Mouse (Mus musculus) intestine, embryonic 14.5 days (tissue): ENCODE measurements around the gene Gm13288. TPM values are rescaled to one million over a fixed set of nuclear protein-coding genes. Genes with fewer than 3 reads are reported as not detected.
"Not testable (repeated sequence)": the region's sequence is repeated elsewhere in the genome, so short reads cannot be mapped to it uniquely, and the experiment has no call there.

ENCODE experiments used
- ATAC-seq: fragments of 200-750 bp; cut with Nextera tagmentation; replicated peaks from 2 replicates; pipeline ENCODE4 v1.8.0; 2017; ENCODE audit warnings: low read depth, moderate number of reproducible peaks, moderate TSS enrichment, moderate library complexity; ENCODE audit not compliant: low FRiP score, low TSS enrichment
- DNase-seq: peaks from one replicate; pipeline ENCODE4 v3.0.0-alpha.2; 2018; ENCODE audit warnings: low spot score
- H3K27ac ChIP-seq: fragments of 300-500 bp; sonication (generic); 2 replicates; pipeline ENCODE4 v1.5.1; 2014; ENCODE audit warnings: low read depth, mild to moderate bottlenecking, control low read depth
- H3K27me3 ChIP-seq: fragments of 300-500 bp; sonication (generic); replicated peaks from 2 replicates; pipeline ENCODE4 v1.6.1; 2014; ENCODE audit warnings: low read length, control low read depth; ENCODE audit not compliant: control insufficient read depth, insufficient read depth
- H3K36me3 ChIP-seq: fragments of 300-500 bp; sonication (generic); 2 replicates; pipeline ENCODE4 v1.6.1; 2014; ENCODE audit warnings: low read length, control low read depth; ENCODE audit not compliant: control insufficient read depth, insufficient read depth
- H3K4me1 ChIP-seq: fragments of 300-500 bp; sonication (generic); replicated peaks from 2 replicates; pipeline ENCODE4 v1.6.1; 2014; ENCODE audit warnings: low read length, control low read depth, mixed read lengths; ENCODE audit not compliant: control insufficient read depth, insufficient read depth
- H3K4me2 ChIP-seq: fragments of 300-500 bp; sonication (generic); 2 replicates; pipeline ENCODE4 v1.6.1; 2014; ENCODE audit warnings: low read length
- H3K4me3 ChIP-seq: fragments of 300-500 bp; sonication (generic); 2 replicates; pipeline ENCODE4 v1.5.1; 2014; ENCODE audit warnings: low read depth, low read length, control low read depth, mixed read lengths
- H3K9ac ChIP-seq: fragments of 300-500 bp; sonication (generic); 2 replicates; pipeline ENCODE4 v1.6.1; 2014; ENCODE audit warnings: mild to moderate bottlenecking, low read length
- H3K9me3 ChIP-seq: fragments of 300-500 bp; sonication (generic); 2 replicates; pipeline ENCODE4 v1.6.1; 2016; ENCODE audit warnings: low read length, control low read depth; ENCODE audit not compliant: control insufficient read depth
- WGBS: fragments of 180-500 bp; shearing (Covaris S2); extraction: QIAGEN DNeasy Blood & Tissue Kit; methylation state at CpG from one replicate; pipeline ENCODE4 v1.1.7; 2014; 5-methylcytosine and 5-hydroxymethylcytosine counted together
- polyA plus RNA-seq: library from polyadenylated mRNA; unstranded; fragments of >200 nt; fragmentation: Nextera tagmentation; extraction: Ambion mirVana; gene quantifications from 2 replicates; pipeline ENCODE4 v1.2.1, GENCODE M21; 2014

Gm13288 gene
- polyA plus RNA-seq, 1 experiment from 2014 or later = not detected

DNA sequence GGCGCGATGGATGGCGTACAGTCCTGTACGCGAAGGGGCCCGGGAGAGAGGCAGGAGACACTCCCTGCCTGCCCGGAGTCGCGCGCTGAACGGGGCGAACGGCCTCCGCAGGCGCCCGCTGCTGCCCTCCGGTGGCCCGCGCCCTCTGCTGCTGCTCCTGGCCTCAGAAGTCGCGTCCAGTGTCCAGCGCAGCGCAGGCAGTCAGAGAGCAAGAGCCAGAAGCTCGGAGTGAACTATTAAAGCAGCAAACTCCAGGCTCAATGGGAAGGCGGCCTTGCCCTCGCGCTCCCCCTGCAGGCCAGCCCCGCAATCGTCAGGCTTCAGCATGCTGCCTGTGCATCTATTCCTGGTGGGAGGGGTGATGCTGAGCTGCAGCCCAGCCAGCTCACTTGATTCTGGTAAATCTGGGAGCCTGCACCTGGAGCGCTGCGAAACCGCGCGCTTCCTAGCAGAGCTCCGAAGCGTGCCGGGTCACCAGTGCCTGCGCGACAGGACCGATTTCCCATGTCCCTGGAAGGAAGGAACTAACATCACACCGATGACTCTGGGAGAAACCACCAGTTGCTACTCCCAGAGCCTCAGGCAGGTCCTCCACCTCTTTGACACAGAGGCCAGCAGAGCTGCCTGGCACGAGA, 41.8 kb upstream of the Gm13288 start:
- DNase-seq = peak; percentile 69
- not testable (repeated sequence) for H3K4me1 ChIP-seq, H3K9me3 ChIP-seq, H3K36me3 ChIP-seq, H3K27ac ChIP-seq, H3K27me3 ChIP-seq, ATAC-seq
- WGBS = 3% methylated on average over 28 of the region's 42 CpGs
- H3K9ac ChIP-seq = 0 out of 2 replicates have a peak overlapping the region, but pooled peaks have one; percentile 27
- H3K4me2 ChIP-seq = peak overlapping the region; percentile 42
- peak overlapping the region; percentile 32 for H3K4me3 ChIP-seq

DNA sequence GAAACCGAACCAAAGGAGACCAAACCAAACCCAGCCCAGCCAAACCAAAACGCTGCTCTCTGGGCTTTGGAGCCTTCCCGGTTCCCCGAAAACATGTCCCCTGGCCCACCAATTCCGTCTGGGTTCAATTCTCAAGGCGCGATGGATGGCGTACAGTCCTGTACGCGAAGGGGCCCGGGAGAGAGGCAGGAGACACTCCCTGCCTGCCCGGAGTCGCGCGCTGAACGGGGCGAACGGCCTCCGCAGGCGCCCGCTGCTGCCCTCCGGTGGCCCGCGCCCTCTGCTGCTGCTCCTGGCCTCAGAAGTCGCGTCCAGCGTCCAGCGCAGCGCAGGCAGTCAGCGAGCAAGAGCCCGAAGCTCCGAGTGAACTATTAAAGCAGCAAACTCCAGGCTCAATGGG, 31.8 kb upstream of the Gm13288 start, which contains the start of gene Gm13290:
Gm13290 (plus strand) TSS at position 301 of the 400 bp plus-strand sequence.
- H3K4me2 ChIP-seq, H3K36me3 ChIP-seq, ATAC-seq, H3K27me3 ChIP-seq, H3K9ac ChIP-seq, DNase-seq, H3K4me1 ChIP-seq, H3K9me3 ChIP-seq, H3K4me3 ChIP-seq, H3K27ac ChIP-seq: not testable (repeated sequence)
- WGBS = no CpG with 5 or more reads among the region's 32 CpGs

GRCm38 (mm10) chr4:88776622-88777021, 28.7 kb upstream of the Gm13288 start, which contains the start of gene Gm13289:
Gene Gm13289 (plus strand): TSS chr4:88776922.
- not testable (repeated sequence) for H3K9me3 ChIP-seq, H3K4me2 ChIP-seq, H3K36me3 ChIP-seq, H3K4me3 ChIP-seq, H3K4me1 ChIP-seq, DNase-seq, H3K9ac ChIP-seq, H3K27me3 ChIP-seq, H3K27ac ChIP-seq, ATAC-seq
- whole genome bisulfite sequencing = no CpG with 5 or more reads among the region's 29 CpGs

DNA sequence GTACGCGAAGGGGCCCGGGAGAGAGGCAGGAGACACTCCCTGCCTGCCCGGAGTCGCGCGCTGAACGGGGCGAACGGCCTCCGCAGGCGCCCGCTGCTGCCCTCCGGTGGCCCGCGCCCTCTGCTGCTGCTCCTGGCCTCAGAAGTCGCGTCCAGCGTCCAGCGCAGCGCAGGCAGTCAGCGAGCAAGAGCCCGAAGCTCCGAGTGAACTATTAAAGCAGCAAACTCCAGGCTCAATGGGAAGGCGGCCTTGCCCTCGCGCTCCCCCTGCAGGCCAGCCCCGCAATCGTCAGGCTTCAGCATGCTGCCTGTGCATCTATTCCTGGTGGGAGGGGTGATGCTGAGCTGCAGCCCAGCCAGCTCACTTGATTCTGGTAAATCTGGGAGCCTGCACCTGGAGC, 25.8 kb upstream of the Gm13288 start, which contains the start of gene Gm13272:
Gm13272 (plus strand) TSS at position 301 of the 400 bp plus-strand sequence.
- WGBS = no CpG with 5 or more reads among the region's 29 CpGs
- not testable (repeated sequence) for H3K27me3 ChIP-seq, H3K9ac ChIP-seq, H3K27ac ChIP-seq, H3K36me3 ChIP-seq, H3K4me2 ChIP-seq, H3K9me3 ChIP-seq, H3K4me1 ChIP-seq, DNase-seq, H3K4me3 ChIP-seq, ATAC-seq

GRCm38 (mm10) chr4:88780320-88780719, 25.0 kb upstream of the Gm13288 start:
- ATAC-seq, DNase-seq, H3K4me1 ChIP-seq, H3K4me3 ChIP-seq, H3K27ac ChIP-seq, H3K9me3 ChIP-seq, H3K9ac ChIP-seq, H3K4me2 ChIP-seq, H3K27me3 ChIP-seq, H3K36me3 ChIP-seq: not testable (repeated sequence)
- 49% methylated on average over 15 of the region's 18 CpGs for WGBS

- H3K27me3 ChIP-seq, H3K27ac ChIP-seq, H3K36me3 ChIP-seq, DNase-seq, H3K4me1 ChIP-seq, H3K4me3 ChIP-seq, ATAC-seq, H3K9me3 ChIP-seq, H3K9ac ChIP-seq: not testable (repeated sequence)
- H3K4me2 ChIP-seq = peak within 1 kb of the TSS; percentile 29; the same call in 1 of the 2 replicates
- 36% methylated on average over 3 of the region's 7 CpGs for WGBS
These were observed 23.5 kb upstream of the Gm13288 start, which contains the start of gene Ifnz for GRCm38 (mm10) chr4:88781831-88782230. Gene Ifnz (plus strand): TSS chr4:88782131.

DNA sequence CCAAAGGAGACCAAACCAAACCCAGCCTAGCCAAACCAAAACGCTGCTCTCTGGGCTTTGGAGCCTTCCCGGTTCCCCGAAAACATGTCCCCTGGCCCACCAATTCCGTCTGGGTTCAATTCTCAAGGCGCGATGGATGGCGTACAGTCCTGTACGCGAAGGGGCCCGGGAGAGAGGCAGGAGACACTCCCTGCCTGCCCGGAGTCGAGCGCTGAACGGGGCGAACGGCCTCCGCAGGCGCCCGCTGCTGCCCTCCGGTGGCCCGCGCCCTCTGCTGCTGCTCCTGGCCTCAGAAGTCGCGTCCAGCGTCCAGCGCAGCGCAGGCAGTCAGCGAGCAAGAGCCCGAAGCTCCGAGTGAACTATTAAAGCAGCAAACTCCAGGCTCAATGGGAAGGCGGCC, 23.0 kb upstream of the Gm13288 start:
- not testable (repeated sequence) for H3K27ac ChIP-seq, H3K27me3 ChIP-seq, H3K36me3 ChIP-seq, ATAC-seq, H3K9me3 ChIP-seq, H3K4me3 ChIP-seq, DNase-seq, H3K9ac ChIP-seq, H3K4me1 ChIP-seq
- peak overlapping the region; percentile 29; the same call in 1 of the 2 replicates for H3K4me2 ChIP-seq
- 0% methylated on average over 3 of the region's 31 CpGs for WGBS

- not testable (repeated sequence) for H3K27me3 ChIP-seq, ATAC-seq, H3K9me3 ChIP-seq, H3K27ac ChIP-seq, H3K4me1 ChIP-seq, H3K4me2 ChIP-seq, DNase-seq, H3K9ac ChIP-seq, H3K4me3 ChIP-seq, H3K36me3 ChIP-seq
- WGBS = no CpG with 5 or more reads among the region's 27 CpGs
These were observed 19.9 kb upstream of the Gm13288 start, which contains the start of gene Gm13276 for GRCm38 (mm10) chr4:88785409-88785808. Gene Gm13276 (plus strand): TSS chr4:88785709.

DNA sequence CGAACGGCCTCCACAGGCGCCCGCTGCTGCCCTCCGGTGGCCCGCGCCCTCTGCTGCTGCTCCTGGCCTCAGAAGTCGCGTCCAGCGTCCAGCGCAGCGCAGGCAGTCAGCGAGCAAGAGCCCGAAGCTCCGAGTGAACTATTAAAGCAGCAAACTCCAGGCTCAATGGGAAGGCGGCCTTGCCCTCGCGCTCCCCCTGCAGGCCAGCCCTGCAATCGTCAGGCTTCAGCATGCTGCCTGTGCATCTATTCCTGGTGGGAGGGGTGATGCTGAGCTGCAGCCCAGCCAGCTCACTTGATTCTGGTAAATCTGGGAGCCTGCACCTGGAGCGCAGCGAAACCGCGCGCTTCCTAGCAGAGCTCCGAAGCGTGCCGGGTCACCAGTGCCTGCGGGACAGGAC, 16.9 kb upstream of the Gm13288 start, which contains the start of gene Gm13277:
Gm13277 (plus strand) TSS at position 231 of the 400 bp plus-strand sequence.
- H3K27me3 ChIP-seq, H3K9me3 ChIP-seq, H3K9ac ChIP-seq, H3K4me1 ChIP-seq, H3K36me3 ChIP-seq, DNase-seq, H3K4me3 ChIP-seq, H3K27ac ChIP-seq, ATAC-seq, H3K4me2 ChIP-seq: not testable (repeated sequence)
- 0% methylated on average over 3 of the region's 28 CpGs for WGBS
